Mouse (Mus musculus): Measurements from ENCODE around the gene Minpp1.

DNA sequence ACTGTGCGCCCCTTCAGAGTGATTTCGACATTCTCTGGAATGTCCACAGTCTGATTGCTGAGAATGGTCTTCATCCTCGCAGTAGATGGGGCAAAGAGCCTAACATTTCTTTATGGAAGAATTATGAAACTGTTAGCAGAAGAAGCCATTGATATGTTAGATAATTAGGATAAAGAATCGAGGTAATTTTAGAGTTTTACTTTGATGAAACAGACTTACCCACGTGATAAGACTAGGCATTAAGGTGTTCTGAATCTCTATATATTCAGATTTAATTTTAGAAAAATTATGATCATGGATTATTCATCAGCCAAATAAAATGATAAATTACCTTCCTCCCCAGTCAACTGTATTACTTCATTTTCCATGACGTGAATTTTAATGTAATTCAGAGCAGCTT lies 19.1 kb upstream of the Minpp1 start, which contains the start of gene Rpl9-ps6:
- TF ChIP-seq CTCF (IDR thresholded peaks at IDR 0.05; ENCODE audit: low read depth, low read length): no peak
- no peak for TF ChIP-seq POLR2A (IDR thresholded peaks at IDR 0.05; ENCODE audit: borderline replicate concordance, low read depth, low read length)
